ENCODE assay signal across 16 mouse cellular contexts in genomic region chr5:114264030-114264459, GRCm38 (mm10). TPM values are rescaled to one million over a fixed set of nuclear protein-coding genes. Genes with fewer than 3 reads are reported as not detected.
DNase-seq lines count a peak whose midpoint lies in the region; ATAC-seq lines count a peak whose summit lies in the region.
"Had no signal": no experiment of that assay in that cellular context is flagged by ENCODE, and none has a peak within 500 bp of the region (broad histone marks: within the 10 kb centered on the region; RNA-seq: fewer than 3 reads in every experiment).

No protein-coding gene starts in this region.

- no peak overlapping the region for H3K4me3 ChIP-seq in hindbrain, embryonic 13.5 days
- H3K4me3 ChIP-seq in midbrain, embryonic 16.5 days (ENCODE audit: low read depth, low read length), result no peak overlapping the region
- H3K4me3 ChIP-seq: heart, embryonic 15.5 days had no signal

- intact Hi-C loops in left cerebral cortex, postnatal 10 days (cut with DNase I), result no loop called here

- H3K4me1 ChIP-seq in hindbrain, embryonic 13.5 days (replicated peaks), result peaks cover 17% of the 10 kb centered on the region; the same call in 1 of the 2 replicates
- peaks cover 2% of the 10 kb centered on the region; the same call in 1 of the 2 replicates for H3K4me1 ChIP-seq in midbrain, embryonic 16.5 days (ENCODE audit: control insufficient read depth, insufficient read depth, low read length)
- H3K4me1 ChIP-seq: heart, embryonic 15.5 days had no signal

- no peaks in the 10 kb centered on the region for H3K9me3 ChIP-seq in hindbrain, embryonic 13.5 days
- no peaks in the 10 kb centered on the region for H3K9me3 ChIP-seq in midbrain, embryonic 16.5 days (replicated peaks; ENCODE audit: control insufficient read depth, low read length, poor library complexity, severe bottlenecking)
- H3K9me3 ChIP-seq: heart, embryonic 15.5 days had no signal

- DNase-seq in brain, adult 2 months (ENCODE audit: low read depth, low spot score), result peak; percentile 32
- peak; percentile 90 to 93 for DNase-seq in cerebellum, postnatal 10 days
- DNase-seq in kidney, postnatal 25 days, result no peak
- no peak for DNase-seq in left cerebral cortex, postnatal 10 days (ENCODE audit: extremely low spot score in 1 of 2, low spot score in 2 of 2)
- no peak for DNase-seq in frontal cortex, postnatal 10 days (ENCODE audit: low spot score in 2 of 2)
- DNase-seq: adrenal gland, adult 2 months; gastrocnemius, postnatal 10 days; kidney, adult 11 months had no signal

- 33% methylated on average over 8 of the region's 8 CpGs for WGBS in hindbrain, embryonic 13.5 days
- WGBS in midbrain, embryonic 16.5 days, result 47% methylated on average over 8 of the region's 8 CpGs

- H3K9ac ChIP-seq in hindbrain, embryonic 13.5 days, result 0 out of 2 replicates have a peak overlapping the region, but pooled peaks have one; percentile 0
- H3K9ac ChIP-seq in midbrain, embryonic 16.5 days (ENCODE audit: low read depth, low read length), result no peak overlapping the region
- H3K9ac ChIP-seq: heart, embryonic 15.5 days had no signal

- H3K27ac ChIP-seq in hindbrain, embryonic 13.5 days, result no peak overlapping the region
- no peak overlapping the region for H3K27ac ChIP-seq in midbrain, embryonic 16.5 days (ENCODE audit: low read length)
- H3K27ac ChIP-seq: heart, embryonic 15.5 days had no signal

- peak; percentile 85 for ATAC-seq in hindbrain, embryonic 13.5 days (ENCODE audit: low FRiP score)
- ATAC-seq in midbrain, embryonic 16.5 days, result peak; percentile 28; the same call in 1 of the 2 replicates
- ATAC-seq: Patski had no signal

- H3K4me2 ChIP-seq in hindbrain, embryonic 13.5 days, result no peak overlapping the region
- no peak overlapping the region for H3K4me2 ChIP-seq in midbrain, embryonic 16.5 days (ENCODE audit: low read length)
- H3K4me2 ChIP-seq: heart, embryonic 15.5 days had no signal

- no peaks in the 10 kb centered on the region for H3K36me3 ChIP-seq in hindbrain, embryonic 13.5 days
- no peaks in the 10 kb centered on the region for H3K36me3 ChIP-seq in midbrain, embryonic 16.5 days (ENCODE audit: control insufficient read depth, insufficient read depth, low read length)
- H3K36me3 ChIP-seq: heart, embryonic 15.5 days had no signal

- H3K27me3 ChIP-seq in hindbrain, embryonic 13.5 days, result peaks cover 78% of the 10 kb centered on the region
- peaks cover 4% of the 10 kb centered on the region for H3K27me3 ChIP-seq in midbrain, embryonic 16.5 days (ENCODE audit: control insufficient read depth, insufficient read depth, low read depth, low read length)

RNA-seq across cellular contexts. Expression of gene Foxn4, which starts 9.6 kb away (rescaled TPM):
- polyA plus RNA-seq in hindbrain, embryonic 13.5 days (2015; fragmentation: Nextera tagmentation; extraction: Ambion mirVana), result 1.0 and 2.9 TPM in 2 replicates
- 0.32 and 0.36 TPM in 2 replicates for polyA plus RNA-seq in midbrain, embryonic 16.5 days (2015; fragmentation: Nextera tagmentation; extraction: Ambion mirVana)
- total RNA-seq in left cerebral cortex, postnatal 10 days (2021), result not detected
- total RNA-seq: adrenal gland, adult 2 months; CH12.LX; gastrocnemius, postnatal 10 days; left cerebral cortex, postnatal 25 days; megakaryocyte progenitor cell, adult 5-6 weeks had no signal
- polyA plus RNA-seq: adrenal gland, adult 2 months; liver, embryonic 16.5 days; Patski had no signal

RNA-seq across cellular contexts. Expression of gene Myo1h, which starts 24.9 kb away (rescaled TPM):
- 0.93 and 1.3 TPM in 2 replicates for polyA plus RNA-seq in hindbrain, embryonic 13.5 days (2015; fragmentation: Nextera tagmentation; extraction: Ambion mirVana)
- polyA plus RNA-seq in midbrain, embryonic 16.5 days (2015; fragmentation: Nextera tagmentation; extraction: Ambion mirVana), result 0.82 and 0.97 TPM in 2 replicates
- under 1 TPM; 0.53 to 0.92 TPM for total RNA-seq in left cerebral cortex, postnatal 10 days (2021)
- polyA plus RNA-seq: adrenal gland, adult 2 months had no signal

Comparison
In these comparisons a context has a peak if more than half of its experiments do, and no peak if none do; other contexts are left out.
1. DNase-seq: peak in brain, adult 2 months (single experiment) and cerebellum, postnatal 10 days (2 of 2); none in kidney, postnatal 25 days (0 of 2), left cerebral cortex, postnatal 10 days (0 of 2) and frontal cortex, postnatal 10 days (0 of 2).